Mouse (Mus musculus): Measurements from ENCODE around the gene Vav2. TPM values are rescaled to one million over a fixed set of nuclear protein-coding genes. Genes with fewer than 3 reads are reported as not detected.

Gene Vav2
- total and polyA plus RNA-seq, 2 experiments from 2014 or later: 6.4 to 33.6 TPM

DNA sequence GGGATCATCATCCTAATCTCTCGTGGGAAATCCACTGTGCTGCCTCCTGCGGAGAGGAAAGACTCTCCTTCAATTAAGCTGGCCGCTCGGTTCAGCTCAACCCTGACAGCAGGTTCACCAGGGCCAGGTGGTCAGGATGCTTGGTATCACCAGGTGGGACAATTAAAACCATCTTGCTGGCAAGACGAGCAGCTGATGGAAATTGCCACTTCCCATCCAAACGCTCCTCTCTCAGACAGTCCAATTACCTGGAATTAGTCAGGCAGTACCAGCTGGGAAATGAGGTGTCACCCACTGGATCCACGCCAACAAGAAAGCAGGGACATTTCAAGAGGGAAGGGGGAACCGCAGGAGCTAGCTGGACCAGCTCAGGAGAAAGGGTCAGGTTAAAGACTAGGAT lies 96.4 kb downstream of the Vav2 start:
- 55% methylated on average over 8 of the region's 8 CpGs for WGBS
- no peak overlapping the region for H3K27ac ChIP-seq (ENCODE audit: low read depth, low read length)

DNA sequence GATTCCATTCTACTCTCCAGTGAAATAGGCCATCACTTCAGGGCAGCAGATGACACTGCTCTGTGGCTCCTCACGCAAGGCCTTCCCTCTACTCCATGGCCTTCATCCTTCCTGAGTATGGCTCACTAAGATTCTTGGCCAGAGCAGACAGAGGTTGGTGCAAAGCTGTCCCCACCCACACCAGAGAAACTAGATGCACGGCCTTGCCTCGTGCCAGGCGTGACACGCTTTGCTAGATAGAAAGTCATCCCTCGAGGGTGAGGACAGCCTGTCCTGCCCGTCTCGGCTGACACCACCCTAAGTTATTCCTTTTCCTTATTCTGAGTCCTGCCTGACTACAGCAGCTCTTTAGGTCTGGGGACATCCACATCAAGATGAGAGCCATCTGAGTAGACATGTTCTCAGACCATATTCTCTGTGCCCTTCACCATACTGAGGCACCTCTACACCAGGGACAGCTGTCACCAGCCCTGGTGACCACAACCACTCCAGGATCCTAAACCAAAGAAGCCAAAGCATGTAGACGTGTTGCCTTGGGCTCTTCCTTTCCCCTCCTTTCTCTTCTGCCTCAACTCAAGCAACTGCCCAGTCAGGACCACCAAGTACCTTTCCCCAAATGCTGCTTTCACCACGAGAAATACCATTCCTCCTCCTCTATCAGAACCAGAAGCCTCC lies 97.3 kb downstream of the Vav2 start:
- WGBS: 96% methylated on average over 10 of the region's 10 CpGs
- DNase-seq (ENCODE audit: low spot score) (no peak), ATAC-seq (ENCODE audit: low FRiP score) (no peak)
- no peaks in the 10 kb centered on the region for H3K36me3 ChIP-seq (ENCODE audit: insufficient read depth, low read length)
- H3K9me3 ChIP-seq (ENCODE audit: low read length): no peaks in the 10 kb centered on the region
- TF ChIP-seq CTCF (IDR thresholded peaks at IDR 0.05): no peak
- H3K9ac ChIP-seq (replicated peaks; ENCODE audit: low read length, poor library complexity, severe bottlenecking): no peak overlapping the region
- no peaks in the 10 kb centered on the region for H3K27me3 ChIP-seq (ENCODE audit: insufficient read depth, low read length)
- no peak overlapping the region for H3K27ac ChIP-seq (ENCODE audit: low read depth, low read length)
- H3K4me1 ChIP-seq (ENCODE audit: insufficient read depth, low read length): peaks cover 4% of the 10 kb centered on the region; the same call in 1 of the 2 replicates
- H3K4me2 ChIP-seq (ENCODE audit: low read depth, low read length, poor library complexity, severe bottlenecking): no peak overlapping the region
- no peak overlapping the region for H3K4me3 ChIP-seq (ENCODE audit: low read depth, low read length)

More for the DNA sequence above, 96.4 kb downstream of the Vav2 start:
- Histone ChIP-seq H3K4me2 (ENCODE audit: low read depth, low read length, poor library complexity, severe bottlenecking) (no peak overlapping the region), H3K4me1 (ENCODE audit: insufficient read depth, low read length) (peaks cover 4% of the 10 kb centered on the region; the same call in 1 of the 2 replicates), H3K9me3 (ENCODE audit: low read length) (no peaks in the 10 kb centered on the region), H3K4me3 (ENCODE audit: low read depth, low read length) (no peak overlapping the region), H3K27me3 (ENCODE audit: insufficient read depth, low read length) (no peaks in the 10 kb centered on the region), H3K9ac (replicated peaks; ENCODE audit: low read length, poor library complexity, severe bottlenecking) (no peak overlapping the region), H3K36me3 (ENCODE audit: insufficient read depth, low read length) (no peaks in the 10 kb centered on the region)
- no peak for TF ChIP-seq CTCF (IDR thresholded peaks at IDR 0.05)
- ATAC-seq (ENCODE audit: low FRiP score) (no peak), DNase-seq (ENCODE audit: low spot score) (peak; percentile 62)

DNA sequence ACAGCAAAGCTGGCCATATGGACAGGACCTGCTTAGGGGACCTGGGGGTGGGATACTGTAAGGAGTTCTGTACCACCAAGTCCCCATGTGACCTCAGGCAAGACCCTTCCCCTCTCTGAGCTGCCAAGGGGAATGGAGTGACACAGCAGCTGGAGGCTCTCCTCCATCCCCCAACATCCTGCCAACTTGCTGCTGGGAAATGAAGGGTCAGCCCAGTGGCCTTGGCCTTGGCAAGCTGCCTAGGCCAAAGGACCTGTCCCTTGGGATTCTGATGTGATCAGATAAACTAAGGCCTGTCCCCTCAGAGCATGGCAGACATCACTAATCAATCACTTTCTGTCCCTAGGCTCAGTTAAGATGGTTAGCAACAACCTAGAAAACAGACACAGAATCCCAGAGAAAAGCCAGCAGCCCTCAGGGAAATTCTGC lies 98.2 kb downstream of the Vav2 start:
- DNase-seq (ENCODE audit: low spot score): no peak
- H3K27me3 ChIP-seq (ENCODE audit: insufficient read depth, low read length): no peaks in the 10 kb centered on the region
- H3K9ac ChIP-seq (replicated peaks; ENCODE audit: low read length, poor library complexity, severe bottlenecking): no peak overlapping the region
- no peak overlapping the region for H3K4me3 ChIP-seq (ENCODE audit: low read depth, low read length)
- H3K4me1 ChIP-seq (ENCODE audit: insufficient read depth, low read length): peaks cover 4% of the 10 kb centered on the region; the same call in 1 of the 2 replicates
- TF ChIP-seq CTCF (IDR thresholded peaks at IDR 0.05): no peak
- no peak for ATAC-seq (ENCODE audit: low FRiP score)
- H3K9me3 ChIP-seq (ENCODE audit: low read length): no peaks in the 10 kb centered on the region
- no peak overlapping the region for H3K27ac ChIP-seq (ENCODE audit: low read depth, low read length)
- H3K36me3 ChIP-seq (ENCODE audit: insufficient read depth, low read length): no peaks in the 10 kb centered on the region
- no peak overlapping the region for H3K4me2 ChIP-seq (ENCODE audit: low read depth, low read length, poor library complexity, severe bottlenecking)

- DNase-seq (ENCODE audit: low spot score): no peak
- no peaks in the 10 kb centered on the region for H3K36me3 ChIP-seq (ENCODE audit: insufficient read depth, low read length)
- peaks cover 4% of the 10 kb centered on the region; the same call in 1 of the 2 replicates for H3K4me1 ChIP-seq (ENCODE audit: insufficient read depth, low read length)
- H3K27me3 ChIP-seq (ENCODE audit: insufficient read depth, low read length): no peaks in the 10 kb centered on the region
- no peaks in the 10 kb centered on the region for H3K9me3 ChIP-seq (ENCODE audit: low read length)
- H3K4me2 ChIP-seq (ENCODE audit: low read depth, low read length, poor library complexity, severe bottlenecking): no peak overlapping the region
- 63% methylated on average over 4 of the region's 4 CpGs for WGBS
- no peak overlapping the region for H3K27ac ChIP-seq (ENCODE audit: low read depth, low read length)
- H3K9ac ChIP-seq (replicated peaks; ENCODE audit: low read length, poor library complexity, severe bottlenecking): no peak overlapping the region
- TF ChIP-seq CTCF (IDR thresholded peaks at IDR 0.05): no peak
- ATAC-seq (ENCODE audit: low FRiP score): no peak
- no peak overlapping the region for H3K4me3 ChIP-seq (ENCODE audit: low read depth, low read length)
These were observed 98.9 kb downstream of the Vav2 start for GRCm38 (mm10) chr2:27327886-27328285.

- no peak overlapping the region for H3K9ac ChIP-seq (replicated peaks; ENCODE audit: low read length, poor library complexity, severe bottlenecking)
- no peak for TF ChIP-seq CTCF (IDR thresholded peaks at IDR 0.05)
- 87% methylated on average over 6 of the region's 6 CpGs for WGBS
- peaks cover 4% of the 10 kb centered on the region; the same call in 1 of the 2 replicates for H3K4me1 ChIP-seq (ENCODE audit: insufficient read depth, low read length)
- H3K9me3 ChIP-seq (ENCODE audit: low read length): no peaks in the 10 kb centered on the region
- no peak for ATAC-seq (ENCODE audit: low FRiP score)
- H3K4me3 ChIP-seq (ENCODE audit: low read depth, low read length): no peak overlapping the region
- no peak overlapping the region for H3K27ac ChIP-seq (ENCODE audit: low read depth, low read length)
- H3K4me2 ChIP-seq (ENCODE audit: low read depth, low read length, poor library complexity, severe bottlenecking): no peak overlapping the region
- H3K27me3 ChIP-seq (ENCODE audit: insufficient read depth, low read length): no peaks in the 10 kb centered on the region
- no peaks in the 10 kb centered on the region for H3K36me3 ChIP-seq (ENCODE audit: insufficient read depth, low read length)
- DNase-seq (ENCODE audit: low spot score): no peak
These were observed 99.8 kb downstream of the Vav2 start for GRCm38 (mm10) chr2:27327076-27327475.

GRCm38 (mm10) chr2:27326357-27326756 lies 100.5 kb downstream of the Vav2 start:
- H3K9me3 ChIP-seq (ENCODE audit: low read length): no peaks in the 10 kb centered on the region
- no peak for DNase-seq (ENCODE audit: low spot score)
- no peak overlapping the region for H3K4me3 ChIP-seq (ENCODE audit: low read depth, low read length)
- ATAC-seq (ENCODE audit: low FRiP score): no peak
- no peak for TF ChIP-seq CTCF (IDR thresholded peaks at IDR 0.05)
- H3K27me3 ChIP-seq (ENCODE audit: insufficient read depth, low read length): no peaks in the 10 kb centered on the region
- H3K27ac ChIP-seq (ENCODE audit: low read depth, low read length): no peak overlapping the region
- no peak overlapping the region for H3K4me2 ChIP-seq (ENCODE audit: low read depth, low read length, poor library complexity, severe bottlenecking)
- H3K4me1 ChIP-seq (ENCODE audit: insufficient read depth, low read length): peaks cover 4% of the 10 kb centered on the region; the same call in 1 of the 2 replicates
- no peaks in the 10 kb centered on the region for H3K36me3 ChIP-seq (ENCODE audit: insufficient read depth, low read length)
- WGBS: 66% methylated on average over 7 of the region's 7 CpGs
- H3K9ac ChIP-seq (replicated peaks; ENCODE audit: low read length, poor library complexity, severe bottlenecking): no peak overlapping the region

All from midbrain, postnatal 0 days (tissue).